Mouse (Mus musculus) olfactory bulb, adult 2 months (tissue): ENCODE data around the gene Top2a.

Source experiments
- CTCF ChIP-seq: fragments of 200-500 bp; IDR thresholded peaks from 2 replicates; pipeline ENCODE4 v1.5.1; 2012; ENCODE audit warnings: low read depth, mild to moderate bottlenecking, low read length, moderate library complexity; ENCODE audit not compliant: insufficient read depth
- POLR2A ChIP-seq: fragments of 200-500 bp; IDR thresholded peaks from 2 replicates; pipeline ENCODE4 v1.6.1; 2012; ENCODE audit warnings: mild to moderate bottlenecking, low read depth, low read length, moderate library complexity; ENCODE audit not compliant: insufficient read depth

DNA sequence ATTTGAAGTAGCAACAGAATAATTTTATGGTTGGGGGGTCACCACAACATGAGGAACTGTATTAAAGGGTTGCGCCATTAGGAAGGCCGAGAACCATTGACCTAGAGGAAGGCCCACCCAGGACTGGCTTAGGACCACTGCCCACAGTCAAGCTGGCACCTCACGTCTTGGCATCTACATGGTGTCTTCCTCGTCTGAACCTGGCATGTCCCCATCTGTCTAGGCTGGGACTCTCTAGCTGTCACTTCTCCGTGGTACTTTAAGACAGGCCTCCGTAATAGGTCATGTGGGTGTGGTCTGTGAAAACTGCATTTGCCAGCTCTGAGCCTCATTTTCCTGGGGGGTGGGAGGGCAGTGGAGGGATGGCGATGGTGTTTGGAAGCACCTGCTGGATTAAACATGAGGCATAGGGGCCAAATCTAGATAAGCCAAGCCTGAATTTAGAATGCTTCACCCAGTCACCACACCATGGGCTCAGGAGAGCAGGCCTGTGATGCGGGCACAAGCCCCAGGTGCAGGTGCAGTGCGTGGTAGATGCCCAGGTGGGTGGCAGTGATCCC lies 51.1 kb downstream of the Top2a start:
- TF ChIP-seq POLR2A (no peak), CTCF (no peak)
